Comparison of ENCODE assay signal across 8 mouse cellular contexts in genomic region chr2:114654365-114655239, GRCm38 (mm10). TPM values are rescaled to one million over a fixed set of nuclear protein-coding genes. Genes with fewer than 3 reads are reported as not detected.
DNase-seq lines count a peak whose midpoint lies in the region; ATAC-seq lines count a peak whose summit lies in the region.

Dph6 (minus strand) TSS chr2:114654964.

- intact Hi-C loops in heart, postnatal 14 days (cut with DNase I) = loop anchor here (5.0 kb wide), 1 partner anchor 1408 kb away; no protein-coding TSS in a partner anchor

- peak within 1 kb of the TSS; percentile 90 for H3K27ac ChIP-seq in forebrain, embryonic 14.5 days (ENCODE audit: low read depth, low read length)
- H3K27ac ChIP-seq in neural tube, embryonic 15.5 days (replicated peaks) = peak within 1 kb of the TSS; percentile 93

- H3K4me1 ChIP-seq in forebrain, embryonic 14.5 days (ENCODE audit: control insufficient read depth, insufficient read depth, low read length) = peaks cover 5% of the 10 kb centered on the region
- peaks cover 9% of the 10 kb centered on the region for H3K4me1 ChIP-seq in neural tube, embryonic 15.5 days

- peak within 1 kb of the TSS; percentile 74 for H3K9ac ChIP-seq in forebrain, embryonic 14.5 days (ENCODE audit: low read length)
- H3K9ac ChIP-seq in neural tube, embryonic 15.5 days (replicated peaks) = peak within 1 kb of the TSS; percentile 69

- peak; percentile 90 for DNase-seq in ES-CJ7 (ENCODE audit: low read depth, low spot score)
- DNase-seq in cerebellum, adult 11 months = peak; percentile 83
- DNase-seq in forebrain, embryonic 14.5 days (ENCODE audit: low spot score) = peak; percentile 88
- DNase-seq in heart, postnatal 14 days = peak; percentile 87 to 90
- peak; percentile 87 for DNase-seq in layer of hippocampus, adult 11-12 months (ENCODE audit: low spot score)
- peak; percentile 78 to 82 for DNase-seq in lung, adult 18-20 months
- DNase-seq in testis, postnatal 14 days (ENCODE audit: low spot score) = peak; percentile 87

- no peaks in the 10 kb centered on the region for H3K9me3 ChIP-seq in forebrain, embryonic 14.5 days (replicated peaks; ENCODE audit: control insufficient read depth, low read length)
- H3K9me3 ChIP-seq in neural tube, embryonic 15.5 days (replicated peaks) = no peaks in the 10 kb centered on the region

- no peaks in the 10 kb centered on the region for H3K27me3 ChIP-seq in forebrain, embryonic 14.5 days (replicated peaks; ENCODE audit: control insufficient read depth, insufficient read depth, low read length)
- no peaks in the 10 kb centered on the region for H3K27me3 ChIP-seq in neural tube, embryonic 15.5 days (replicated peaks)

- H3K36me3 ChIP-seq in forebrain, embryonic 14.5 days (ENCODE audit: control insufficient read depth, insufficient read depth, low read length) = no peaks in the 10 kb centered on the region
- H3K36me3 ChIP-seq in neural tube, embryonic 15.5 days = no peaks in the 10 kb centered on the region

- under 1% methylated on average over 45 of the region's 45 CpGs for WGBS in forebrain, embryonic 14.5 days
- 0% methylated on average over 45 of the region's 45 CpGs for WGBS in neural tube, embryonic 15.5 days

- peak; percentile 97 for ATAC-seq in forebrain, embryonic 14.5 days
- ATAC-seq in neural tube, embryonic 15.5 days (ENCODE audit: low FRiP score) = peak; percentile 97

- peak within 1 kb of the TSS; percentile 55 for H3K4me3 ChIP-seq in forebrain, embryonic 14.5 days (ENCODE audit: low read depth, low read length)
- H3K4me3 ChIP-seq in neural tube, embryonic 15.5 days (replicated peaks) = peak within 1 kb of the TSS; percentile 84

- H3K4me2 ChIP-seq in forebrain, embryonic 14.5 days (ENCODE audit: low read length) = peak within 1 kb of the TSS; percentile 49
- H3K4me2 ChIP-seq in neural tube, embryonic 15.5 days = peak within 1 kb of the TSS; percentile 69

RNA-seq across cellular contexts. Expression of gene Dph6, which starts in this region (rescaled TPM):
- polyA plus RNA-seq in forebrain, embryonic 14.5 days (2014; fragmentation: Nextera tagmentation; extraction: Ambion mirVana) = 16.1 and 18.4 TPM in 2 replicates
- 1 to 10 TPM; 8.4 to 8.5 TPM for total RNA-seq in heart, postnatal 14 days (2021)
- polyA plus RNA-seq in neural tube, embryonic 15.5 days (2015; fragmentation: Nextera tagmentation; extraction: Ambion mirVana) = 15.7 and 18.1 TPM in 2 replicates

Comparison
In these comparisons a context has a peak if more than half of its experiments do, and no peak if none do; other contexts are left out.
1. Peak in every context shown above with its lines: DNase-seq, ATAC-seq, H3K4me3 ChIP-seq and H3K27ac ChIP-seq.